Mouse (Mus musculus): ENCODE results near the gene Olfr811. TPM values are rescaled to one million over a fixed set of nuclear protein-coding genes. Genes with fewer than 3 reads are reported as not detected.

Gene Olfr811
- total RNA-seq (2014; rRNA removed) (not detected in 2 replicates), polyA plus RNA-seq (2012; rRNA removed) (not detected in 2 replicates)

- no peak for DNase-seq (ENCODE audit: extremely low read depth, low read depth, low spot score)
- Histone ChIP-seq H3K9ac (ENCODE audit: low read depth, low read length) (no peak within 1 kb of the TSS), H3K4me1 (ENCODE audit: control insufficient read depth, insufficient read depth, low read length) (no peaks in the 10 kb centered on the region), H3K4me3 (ENCODE audit: insufficient read depth, low read depth, low read length) (no peak within 1 kb of the TSS), H3K36me3 (ENCODE audit: control insufficient read depth, insufficient read depth, low read length) (no peaks in the 10 kb centered on the region), H3K79me2 (ENCODE audit: control insufficient read depth, insufficient read depth, low read length) (no peaks in the 10 kb centered on the region), H3K27me3 (ENCODE audit: control insufficient read depth, insufficient read depth, low read length) (no peaks in the 10 kb centered on the region), H3K27ac (replicated peaks; ENCODE audit: insufficient read depth, low read depth, low read length) (no peak within 1 kb of the TSS)
- WGBS = 77% methylated on average over 4 of the region's 4 CpGs
- TF ChIP-seq POLR2A (IDR thresholded peaks at IDR 0.05; ENCODE audit: extremely low read depth, insufficient read depth, low read length) = no peak
- TF ChIP-seq CTCF (IDR thresholded peaks at IDR 0.05; ENCODE audit: low read depth, low read length) = no peak
Observed at GRCm38 (mm10) chr10:129804296-129804695, at the start of gene Olfr811. Gene Olfr811 (minus strand): TSS chr10:129804396.

GRCm38 (mm10) chr10:129847343-129847742 is 43.1 kb upstream of the Olfr811 start:
- TF ChIP-seq CTCF (IDR thresholded peaks at IDR 0.05; ENCODE audit: low read depth, low read length) (no peak), POLR2A (IDR thresholded peaks at IDR 0.05; ENCODE audit: extremely low read depth, insufficient read depth, low read length) (no peak)
- Histone ChIP-seq H3K79me2 (ENCODE audit: control insufficient read depth, insufficient read depth, low read length) (no peaks in the 10 kb centered on the region), H3K27ac (replicated peaks; ENCODE audit: insufficient read depth, low read depth, low read length) (no peak overlapping the region), H3K27me3 (ENCODE audit: control insufficient read depth, insufficient read depth, low read length) (no peaks in the 10 kb centered on the region), H3K4me3 (ENCODE audit: insufficient read depth, low read depth, low read length) (no peak overlapping the region), H3K36me3 (ENCODE audit: control insufficient read depth, insufficient read depth, low read length) (no peaks in the 10 kb centered on the region), H3K9ac (ENCODE audit: low read depth, low read length) (no peak overlapping the region), H3K4me1 (ENCODE audit: control insufficient read depth, insufficient read depth, low read length) (no peaks in the 10 kb centered on the region)
- no peak for DNase-seq (ENCODE audit: extremely low read depth, low read depth, low spot score)
- 58% methylated on average over 1 of the region's 1 CpGs for WGBS

- Histone ChIP-seq H3K36me3 (ENCODE audit: control insufficient read depth, insufficient read depth, low read length) (no peaks in the 10 kb centered on the region), H3K27ac (replicated peaks; ENCODE audit: insufficient read depth, low read depth, low read length) (no peak within 1 kb of the TSS), H3K4me1 (ENCODE audit: control insufficient read depth, insufficient read depth, low read length) (no peaks in the 10 kb centered on the region), H3K9ac (ENCODE audit: low read depth, low read length) (no peak within 1 kb of the TSS), H3K79me2 (ENCODE audit: control insufficient read depth, insufficient read depth, low read length) (no peaks in the 10 kb centered on the region), H3K4me3 (ENCODE audit: insufficient read depth, low read depth, low read length) (no peak within 1 kb of the TSS), H3K27me3 (ENCODE audit: control insufficient read depth, insufficient read depth, low read length) (no peaks in the 10 kb centered on the region)
- no peak for DNase-seq (ENCODE audit: extremely low read depth, low read depth, low spot score)
- TF ChIP-seq POLR2A (IDR thresholded peaks at IDR 0.05; ENCODE audit: extremely low read depth, insufficient read depth, low read length) (no peak), CTCF (IDR thresholded peaks at IDR 0.05; ENCODE audit: low read depth, low read length) (no peak)
- 41% methylated on average over 1 of the region's 1 CpGs for WGBS
Observed at GRCm38 (mm10) chr10:129845994-129846393, 41.8 kb upstream of the Olfr811 start, which contains the start of gene Olfr812. Gene Olfr812 (minus strand): TSS chr10:129846094.

GRCm38 (mm10) chr10:129794817-129795216 is 9.4 kb downstream of the Olfr811 start, which contains the start of gene Olfr810:
Gene Olfr810 (minus strand): TSS chr10:129794917.
- Histone ChIP-seq H3K36me3 (ENCODE audit: control insufficient read depth, insufficient read depth, low read length) (no peaks in the 10 kb centered on the region), H3K9ac (ENCODE audit: low read depth, low read length) (no peak within 1 kb of the TSS), H3K4me1 (ENCODE audit: control insufficient read depth, insufficient read depth, low read length) (no peaks in the 10 kb centered on the region), H3K27ac (replicated peaks; ENCODE audit: insufficient read depth, low read depth, low read length) (no peak within 1 kb of the TSS), H3K27me3 (ENCODE audit: control insufficient read depth, insufficient read depth, low read length) (no peaks in the 10 kb centered on the region), H3K4me3 (ENCODE audit: insufficient read depth, low read depth, low read length) (no peak within 1 kb of the TSS), H3K79me2 (ENCODE audit: control insufficient read depth, insufficient read depth, low read length) (no peaks in the 10 kb centered on the region)
- no peak for DNase-seq (ENCODE audit: extremely low read depth, low read depth, low spot score)
- no peak for TF ChIP-seq CTCF (IDR thresholded peaks at IDR 0.05; ENCODE audit: low read depth, low read length)

- Histone ChIP-seq H3K4me3 (ENCODE audit: insufficient read depth, low read depth, low read length) (no peak overlapping the region), H3K9ac (ENCODE audit: low read depth, low read length) (no peak overlapping the region), H3K27me3 (ENCODE audit: control insufficient read depth, insufficient read depth, low read length) (no peaks in the 10 kb centered on the region), H3K27ac (replicated peaks; ENCODE audit: insufficient read depth, low read depth, low read length) (no peak overlapping the region), H3K36me3 (ENCODE audit: control insufficient read depth, insufficient read depth, low read length) (no peaks in the 10 kb centered on the region), H3K79me2 (ENCODE audit: control insufficient read depth, insufficient read depth, low read length) (no peaks in the 10 kb centered on the region), H3K4me1 (ENCODE audit: control insufficient read depth, insufficient read depth, low read length) (no peaks in the 10 kb centered on the region)
- no peak for TF ChIP-seq POLR2A (IDR thresholded peaks at IDR 0.05; ENCODE audit: extremely low read depth, insufficient read depth, low read length)
- no peak for TF ChIP-seq CTCF (IDR thresholded peaks at IDR 0.05; ENCODE audit: low read depth, low read length)
- no peak for DNase-seq (ENCODE audit: extremely low read depth, low read depth, low spot score)
Observed at GRCm38 (mm10) chr10:129778123-129778522, 26.1 kb downstream of the Olfr811 start.

GRCm38 (mm10) chr10:129774338-129774737 is 29.9 kb downstream of the Olfr811 start, which contains the start of gene Olfr809:
Gene Olfr809 (plus strand): TSS chr10:129774638.
- H3K4me1 ChIP-seq (ENCODE audit: control insufficient read depth, insufficient read depth, low read length) = no peaks in the 10 kb centered on the region
- no peak within 1 kb of the TSS for H3K27ac ChIP-seq (replicated peaks; ENCODE audit: insufficient read depth, low read depth, low read length)
- TF ChIP-seq POLR2A (IDR thresholded peaks at IDR 0.05; ENCODE audit: extremely low read depth, insufficient read depth, low read length) (no peak), CTCF (IDR thresholded peaks at IDR 0.05; ENCODE audit: low read depth, low read length) (no peak)
- no peaks in the 10 kb centered on the region for H3K27me3 ChIP-seq (ENCODE audit: control insufficient read depth, insufficient read depth, low read length)
- DNase-seq (ENCODE audit: extremely low read depth, low read depth, low spot score) = no peak
- no peak within 1 kb of the TSS for H3K9ac ChIP-seq (ENCODE audit: low read depth, low read length)
- no peak within 1 kb of the TSS for H3K4me3 ChIP-seq (ENCODE audit: insufficient read depth, low read depth, low read length)
- no peaks in the 10 kb centered on the region for H3K36me3 ChIP-seq (ENCODE audit: control insufficient read depth, insufficient read depth, low read length)
- H3K79me2 ChIP-seq (ENCODE audit: control insufficient read depth, insufficient read depth, low read length) = no peaks in the 10 kb centered on the region

Data from liver, adult 2 months (tissue).